Mouse (Mus musculus) lung, adult 2 months (tissue): ENCODE data around the gene Mylip.

Experiments
- CTCF ChIP-seq: fragments of 200-500 bp; IDR thresholded peaks from 2 replicates; pipeline ENCODE4 v1.5.1; 2011; ENCODE audit warnings: mild to moderate bottlenecking, low read length, control low read depth; ENCODE audit not compliant: insufficient read depth
- POLR2A ChIP-seq: fragments of 200-500 bp; IDR thresholded peaks from 2 replicates; pipeline ENCODE4 v1.6.1; 2011; ENCODE audit warnings: low read depth, mild to moderate bottlenecking, control low read depth, low read length, borderline replicate concordance; ENCODE audit errors: extremely low read depth

GRCm38 (mm10) chr13:45341991-45342390 is 47.6 kb upstream of the Mylip start:
- TF ChIP-seq CTCF: no peak
- no peak for TF ChIP-seq POLR2A
